Mouse (Mus musculus) CH12.LX (cell line): ENCODE results near the gene Sbf2. TPM values are rescaled to one million over a fixed set of nuclear protein-coding genes. Genes with fewer than 3 reads are reported as not detected.

Experiments used
- DNase-seq: peaks from one replicate; pipeline ENCODE4 v3.0.0-alpha.2; 2013; ENCODE audit errors: extremely low read depth
- H3K27ac ChIP-seq: 2 replicates; pipeline ENCODE4 v1.5.1; 2012; ENCODE audit warnings: low read depth, mild to moderate bottlenecking, control low read depth, moderate library complexity; ENCODE audit not compliant: insufficient read depth
- H3K27me3 ChIP-seq: replicated peaks from 2 replicates; pipeline ENCODE3; 2012; ENCODE audit warnings: inconsistent platforms
- H3K36me3 ChIP-seq, 2 experiments: replicated peaks in 1 of 2; 2 replicates each; pipeline versions ENCODE3 to v1.6.1; 2012; ENCODE audit warnings: inconsistent platforms in 1 of 2, low read length in 1 of 2, mild to moderate bottlenecking in 1 of 2, mixed read lengths in 1 of 2, moderate library complexity in 1 of 2; ENCODE audit not compliant: control insufficient read depth in 1 of 2, insufficient read depth in 1 of 2
- H3K4me1 ChIP-seq, 2 experiments: 2 replicates each; pipeline ENCODE4 v1.6.1; 2012; ENCODE audit warnings: inconsistent platforms in 1 of 2, moderate library complexity in 1 of 2; ENCODE audit not compliant: insufficient read depth in 2 of 2, control insufficient read depth in 1 of 2
- H3K4me2 ChIP-seq: 2 replicates; pipeline ENCODE4 v1.6.1; 2012; ENCODE audit warnings: low read depth, mild to moderate bottlenecking, control low read depth; ENCODE audit not compliant: poor library complexity, insufficient read depth, severe bottlenecking
- H3K4me3 ChIP-seq, 3 experiments: fragments of 150-350 bp in 1 of 3; sonication (generic) in 1 of 3; replicated peaks in 1 of 3; 2 replicates each; pipeline versions ENCODE3 to v1.5.1; 2011 to 2012; ENCODE audit warnings: low read depth in 2 of 3, low read length in 2 of 3, mild to moderate bottlenecking in 2 of 3, moderate library complexity in 2 of 3, control low read depth in 1 of 3, improper control_type of control experiment in 1 of 3, inconsistent platforms in 1 of 3, mixed read lengths in 1 of 3; ENCODE audit not compliant: poor library complexity in 1 of 3
- H3K79me2 ChIP-seq: replicated peaks from 2 replicates; pipeline ENCODE4 v1.6.1; 2012; ENCODE audit warnings: mild to moderate bottlenecking, moderate library complexity; ENCODE audit not compliant: control insufficient read depth, poor library complexity, insufficient read depth, severe bottlenecking; ENCODE audit errors: extremely low read depth
- H3K9ac ChIP-seq: 2 replicates; pipeline ENCODE4 v1.6.1; 2012; ENCODE audit warnings: low read depth, mild to moderate bottlenecking, control low read depth, moderate library complexity; ENCODE audit not compliant: insufficient read depth
- H3K9me3 ChIP-seq: replicated peaks from 2 replicates; pipeline ENCODE3; 2012; ENCODE audit warnings: low read length, inconsistent platforms, mixed read lengths
- BHLHE40 ChIP-seq: IDR thresholded peaks from 2 replicates; pipeline ENCODE4 v1.6.1; 2011; ENCODE audit warnings: mild to moderate bottlenecking, low read depth, low read length, improper control_type of control experiment
- CHD1 ChIP-seq: IDR thresholded peaks from 2 replicates; pipeline ENCODE4 v1.6.1; 2012; ENCODE audit warnings: low read depth, low read length, improper control_type of control experiment, inconsistent platforms
- CHD2 ChIP-seq: IDR thresholded peaks from 2 replicates; pipeline ENCODE4 v1.6.1; 2011; ENCODE audit warnings: low read length, improper control_type of control experiment
- CTCF ChIP-seq, 2 experiments: IDR thresholded peaks in 1 of 2; conservative IDR thresholded peaks in 1 of 2; 2 replicates each; pipeline ENCODE4 v1.5.1; 2011 to 2012; ENCODE audit warnings: low read depth in 2 of 2, low read length in 2 of 2, improper control_type of control experiment in 1 of 2, inconsistent platforms in 1 of 2, mild to moderate bottlenecking in 1 of 2, moderate library complexity in 1 of 2
- ELF1 ChIP-seq: IDR thresholded peaks from 2 replicates; pipeline ENCODE4 v1.6.1; 2014; ENCODE audit warnings: low read depth, mild to moderate bottlenecking, inconsistent platforms, low read length, improper control_type of control experiment
- ETS1 ChIP-seq: conservative IDR thresholded peaks from 2 replicates; pipeline ENCODE4 v1.6.1; 2012; ENCODE audit warnings: low read depth, mild to moderate bottlenecking, inconsistent platforms, low read length, improper control_type of control experiment, moderate library complexity
- GABPA ChIP-seq: IDR thresholded peaks from 2 replicates; pipeline ENCODE4 v1.6.1; 2012; ENCODE audit warnings: low read depth, low read length, improper control_type of control experiment, inconsistent platforms; ENCODE audit not compliant: insufficient replicate concordance
- JUN ChIP-seq: IDR thresholded peaks from 2 replicates; pipeline ENCODE4 v1.6.1; 2011; ENCODE audit warnings: low read depth, mild to moderate bottlenecking, low read length, improper control_type of control experiment, moderate library complexity; ENCODE audit not compliant: insufficient read depth
- MEF2A ChIP-seq: IDR thresholded peaks from 2 replicates; pipeline ENCODE4 v1.6.1; 2014; ENCODE audit warnings: low read depth, mild to moderate bottlenecking, inconsistent platforms, low read length, improper control_type of control experiment, borderline replicate concordance
- MYC ChIP-seq: IDR thresholded peaks from 2 replicates; pipeline ENCODE4 v1.6.1; 2011; ENCODE audit warnings: low read depth, mild to moderate bottlenecking, improper control_type of control experiment, low read length
- PAX5 ChIP-seq: IDR thresholded peaks from 2 replicates; pipeline ENCODE4 v1.6.1; 2012; ENCODE audit warnings: low read length, inconsistent platforms, mixed read lengths
- RAD21 ChIP-seq: IDR thresholded peaks from 2 replicates; pipeline ENCODE4 v1.6.1; 2011; ENCODE audit warnings: low read depth, mild to moderate bottlenecking, low read length, improper control_type of control experiment, moderate library complexity
- RCOR1 ChIP-seq: conservative IDR thresholded peaks from 2 replicates; pipeline ENCODE4 v1.6.1; 2012; ENCODE audit warnings: low read depth, mild to moderate bottlenecking, inconsistent platforms, low read length, improper control_type of control experiment
- SMC3 ChIP-seq: IDR thresholded peaks from 2 replicates; pipeline ENCODE4 v1.6.1; 2011; ENCODE audit warnings: low read depth, low read length, improper control_type of control experiment
- TBP ChIP-seq: conservative IDR thresholded peaks from 2 replicates; pipeline ENCODE4 v1.6.1; 2011; ENCODE audit warnings: low read depth, low read length, improper control_type of control experiment
- UBTF ChIP-seq: IDR thresholded peaks from 2 replicates; pipeline ENCODE4 v1.6.1; 2012; ENCODE audit warnings: low read depth, mild to moderate bottlenecking, inconsistent platforms, low read length, improper control_type of control experiment, moderate library complexity
- USF1 ChIP-seq: IDR thresholded peaks from 2 replicates; pipeline ENCODE4 v1.6.1; 2014; ENCODE audit warnings: low read depth, mild to moderate bottlenecking, inconsistent platforms, low read length, improper control_type of control experiment
- ZKSCAN1 ChIP-seq: IDR thresholded peaks from 2 replicates; pipeline ENCODE4 v1.6.1; 2012; ENCODE audit warnings: low read depth, inconsistent platforms, low read length, improper control_type of control experiment, borderline replicate concordance
- dilution Hi-C: fragments of 300-500 bp; cut with MboI; formaldehyde crosslinking; loops from 2 replicates; pipeline ENCODE4 v1.14.3; 2020; ENCODE audit warnings: low sequenced_read_pairs; ENCODE audit not compliant: extremely low pct_unique_long_range_greater_than_20kb, extremely low pct_ligation_motif_present
- in situ Hi-C: fragments of 300-500 bp; cut with MboI; formaldehyde crosslinking; loops from 3 replicates; pipeline ENCODE4 v1.14.3; 2019; ENCODE audit warnings: low sequenced_read_pairs, low pct_ligation_motif_present, low pct_unique_long_range_greater_than_20kb, mixed read lengths
- polyA plus RNA-seq: library from polyadenylated mRNA; unstranded; fragments of >175 nt; gene quantifications from 2 replicates; pipeline ENCODE4 v1.2.1, GENCODE M21; 2012; ENCODE audit warnings: low read depth; ENCODE audit not compliant: insufficient read length
- total RNA-seq, 2 experiments: library from RNA; depleted of rRNA; stranded (reverse); fragments of 300-350 nt in 1 of 2; fragments of >200 nt in 1 of 2; gene quantifications; 2 replicates each; pipeline ENCODE4 v1.2.3; 2012 to 2014

Sbf2 gene
- total and polyA plus RNA-seq, 3 experiments = 9.5 to 21.5 (median 11.4) TPM

DNA sequence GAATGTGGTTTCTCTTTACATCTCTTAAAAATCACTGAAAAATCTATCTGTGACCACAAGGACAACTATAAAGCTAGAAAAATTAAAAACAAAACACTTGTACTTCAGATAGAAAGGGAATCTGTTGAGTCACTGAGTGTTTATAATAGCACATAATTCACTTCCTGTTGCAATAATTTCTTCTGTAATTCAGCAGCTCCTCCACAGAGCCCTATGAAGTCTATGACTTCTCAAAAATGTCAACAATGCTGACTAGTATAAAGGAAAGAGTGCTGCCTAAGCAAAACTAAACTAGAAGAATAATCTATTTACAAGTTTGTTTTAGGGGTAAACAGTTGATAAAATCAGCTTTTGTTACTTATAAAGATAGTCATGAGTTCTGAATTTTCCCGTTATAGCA, 229.2 kb downstream of the Sbf2 start:
- dilution Hi-C loops (no loop called here), in situ Hi-C loops (no loop called here)
- no peaks in the 10 kb centered on the region for H3K9me3 ChIP-seq
- H3K27me3 ChIP-seq = no peaks in the 10 kb centered on the region
- TF ChIP-seq ELF1 (no peak), CHD2 (no peak), BHLHE40 (no peak), ZKSCAN1 (no peak), ETS1 (no peak), RAD21 (no peak), TBP (no peak), MEF2A (no peak), CHD1 (no peak), MYC (no peak)
- no peaks in the 10 kb centered on the region for H3K79me2 ChIP-seq
- no peak overlapping the region for H3K27ac ChIP-seq
- H3K9ac ChIP-seq = no peak overlapping the region
- no peaks in the 10 kb centered on the region for H3K36me3 ChIP-seq
- peaks cover 7 to 50% of the 10 kb centered on the region in 2 experiments for H3K4me1 ChIP-seq
- DNase-seq = no peak
- H3K4me3 ChIP-seq = no peak overlapping the region
- H3K4me2 ChIP-seq = no peak overlapping the region

- TF ChIP-seq CTCF (conservative IDR thresholded peaks at IDR 0.05 in 1 of 2, IDR thresholded peaks at IDR 0.05 in 1 of 2; ENCODE audit: low read depth in 2 of 2, low read length in 2 of 2) = peak in 1 of 2 experiments; percentile 32; a peak in 2 of 4 replicates
- TF ChIP-seq SMC3 = peak; percentile 24
- no peak for TF ChIP-seq MYC
- TF ChIP-seq RAD21 = peak; percentile 28
- Histone ChIP-seq H3K36me3 (no peaks in the 10 kb centered on the region), H3K9me3 (no peaks in the 10 kb centered on the region), H3K27me3 (no peaks in the 10 kb centered on the region), H3K9ac (no peak overlapping the region), H3K4me1 (peaks cover 8 to 59% of the 10 kb centered on the region in 2 experiments), H3K4me3 (no peak overlapping the region), H3K27ac (no peak overlapping the region), H3K4me2 (no peak overlapping the region), H3K79me2 (no peaks in the 10 kb centered on the region)
- DNase-seq = no peak
- in situ Hi-C loops (no loop called here), dilution Hi-C loops (no loop called here)
Observed at GRCm38 (mm10) chr7:110384343-110384742, 230.4 kb downstream of the Sbf2 start.

- no peak overlapping the region for H3K4me2 ChIP-seq
- no peak overlapping the region for H3K9ac ChIP-seq
- peaks cover 4 to 38% of the 10 kb centered on the region in 2 experiments for H3K4me1 ChIP-seq
- H3K27ac ChIP-seq = no peak overlapping the region
- no peak for TF ChIP-seq PAX5
- no peak for TF ChIP-seq UBTF
- no peak for TF ChIP-seq JUN
- no peak for TF ChIP-seq USF1
- TF ChIP-seq RCOR1 = no peak
- no peak for TF ChIP-seq MYC
- TF ChIP-seq GABPA = no peak
- TF ChIP-seq, all 38 proteins: peak for 0
- dilution Hi-C loops = no loop called here
- H3K27me3 ChIP-seq = no peaks in the 10 kb centered on the region
- H3K79me2 ChIP-seq = no peaks in the 10 kb centered on the region
- no peak for DNase-seq
- no peak overlapping the region for H3K4me3 ChIP-seq
- peaks cover 0 to 3% of the 10 kb centered on the region in 2 experiments for H3K36me3 ChIP-seq
- in situ Hi-C loops = no loop called here
- no peaks in the 10 kb centered on the region for H3K9me3 ChIP-seq
Observed at GRCm38 (mm10) chr7:110381625-110382024, 233.1 kb downstream of the Sbf2 start.
